Mouse (Mus musculus) activated CD4-positive, CD25-positive, alpha-beta regulatory T cell, adult 4 months (primary cell): ENCODE data around the gene Slit3. TPM values are rescaled to one million over a fixed set of nuclear protein-coding genes. Genes with fewer than 3 reads are reported as not detected.

Experiments used
- ATAC-seq: one replicate; pipeline ENCODE4 v1.8.0; 2017
- polyA plus RNA-seq, 2 experiments: library from polyadenylated mRNA; unstranded; fragments of 100-300 nt; shearing (Covaris generic); gene quantifications; one replicate each; pipeline ENCODE4 v1.2.1; 2017

Slit3 gene
- polyA plus RNA-seq = not detected

DNA sequence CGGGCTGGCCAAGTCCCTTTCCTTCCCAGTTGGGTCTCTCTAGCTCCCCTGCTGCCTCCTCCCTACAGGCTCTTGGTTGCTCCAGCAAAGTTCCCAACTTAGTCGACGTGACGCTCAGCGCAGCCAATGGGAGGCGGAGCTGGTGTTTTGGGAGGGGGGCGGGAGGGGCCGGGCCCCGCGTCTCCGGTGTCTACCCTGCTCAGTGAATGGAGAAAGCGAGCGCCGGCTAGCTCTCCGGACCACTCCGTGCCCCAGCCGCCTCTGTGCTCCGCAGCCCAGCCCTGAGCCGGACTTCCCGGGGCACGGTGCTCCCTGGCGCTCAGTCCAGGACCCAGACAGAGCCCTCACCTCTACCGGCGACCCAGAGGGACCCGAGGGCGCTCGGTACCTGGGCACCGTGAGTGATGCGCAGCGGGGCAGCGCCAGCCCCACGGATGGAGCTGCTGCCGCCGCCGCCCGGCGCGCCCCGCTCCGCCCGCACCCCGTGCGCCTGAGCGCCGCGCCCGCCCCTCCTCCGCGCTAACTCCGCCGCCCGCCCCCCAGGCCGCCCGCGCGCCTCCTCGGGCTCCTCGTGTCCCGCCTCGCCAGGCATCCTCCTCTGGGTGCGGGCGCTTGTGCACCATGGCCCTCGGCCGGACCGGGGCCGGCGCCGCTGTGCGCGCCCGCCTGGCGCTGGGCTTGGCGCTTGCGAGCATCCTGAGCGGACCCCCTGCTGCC, at the start of gene Slit3:
Gene Slit3, plus strand, starts transcription at position 331 of the 717 bp plus-strand sequence.
- no peak for ATAC-seq

DNA sequence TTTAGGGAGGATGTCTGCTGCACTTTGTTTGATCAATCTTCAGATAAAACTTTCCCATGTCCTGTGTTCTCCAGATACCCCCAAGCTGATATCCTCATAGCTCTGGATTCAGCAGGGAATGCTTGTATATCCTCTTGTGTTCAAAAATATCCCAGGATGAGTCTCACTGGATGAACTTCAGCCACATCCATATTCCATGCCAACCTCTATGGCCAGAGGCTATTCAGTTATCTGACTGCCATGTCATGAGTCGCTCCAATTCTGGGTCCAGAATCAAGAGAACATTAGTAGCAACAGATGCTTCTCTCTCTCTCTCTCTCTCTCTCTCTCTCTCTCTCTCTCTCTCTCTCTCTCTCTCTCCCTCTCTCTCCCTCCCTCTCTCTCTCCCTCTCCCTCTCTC, 49.6 kb upstream of the Slit3 start:
- no peak for ATAC-seq

DNA sequence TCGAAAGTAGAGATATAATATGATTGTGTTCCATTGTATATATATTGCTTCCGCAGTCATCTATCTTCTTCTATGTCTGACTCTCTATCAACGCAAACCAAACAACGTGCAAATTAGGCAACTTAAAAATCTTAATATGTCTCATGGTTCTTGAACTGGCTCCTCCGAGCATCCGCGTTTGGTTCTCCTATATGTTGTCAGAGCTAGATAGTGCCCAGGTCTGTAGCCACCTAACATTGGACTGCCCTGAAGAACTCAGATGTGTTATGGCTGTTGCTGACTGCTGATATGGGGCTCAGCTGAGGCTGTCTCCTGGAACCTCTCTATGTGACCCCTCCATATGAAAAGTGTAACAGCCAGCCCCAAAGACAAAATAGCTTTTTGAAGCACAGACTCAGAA, 45.6 kb upstream of the Slit3 start:
- ATAC-seq = no peak

DNA sequence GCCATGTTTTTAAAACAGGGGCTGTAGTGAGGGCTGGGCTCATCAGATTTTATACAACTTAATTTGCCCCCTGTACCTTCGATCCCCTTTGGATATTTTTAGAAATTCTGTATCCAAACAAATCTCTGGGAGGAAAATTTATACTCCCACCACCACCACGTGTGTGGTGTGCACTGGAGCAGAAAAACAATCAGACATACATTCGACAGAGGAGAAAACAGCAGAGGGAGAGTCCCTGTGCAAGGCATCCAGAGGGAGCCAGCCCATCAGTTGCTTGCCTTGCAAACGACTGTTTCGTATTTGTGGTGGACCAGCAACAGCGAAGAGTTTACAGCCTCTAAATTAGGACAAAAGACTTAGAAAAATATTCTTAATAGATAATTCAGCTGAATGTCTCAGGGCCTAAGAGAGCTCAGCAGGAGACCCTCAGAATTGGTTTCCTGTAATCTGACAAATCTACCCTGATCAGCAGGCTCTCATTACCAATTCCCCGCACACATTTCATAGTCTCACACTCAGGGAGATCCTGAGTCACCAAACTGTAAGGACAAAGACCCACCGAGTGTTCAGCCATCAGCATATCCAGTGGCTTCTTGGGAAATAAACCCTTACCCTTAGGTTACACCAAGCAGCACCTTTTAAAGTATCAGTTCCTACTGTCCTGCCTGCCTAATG, 40.4 kb upstream of the Slit3 start:
- no peak for ATAC-seq

DNA sequence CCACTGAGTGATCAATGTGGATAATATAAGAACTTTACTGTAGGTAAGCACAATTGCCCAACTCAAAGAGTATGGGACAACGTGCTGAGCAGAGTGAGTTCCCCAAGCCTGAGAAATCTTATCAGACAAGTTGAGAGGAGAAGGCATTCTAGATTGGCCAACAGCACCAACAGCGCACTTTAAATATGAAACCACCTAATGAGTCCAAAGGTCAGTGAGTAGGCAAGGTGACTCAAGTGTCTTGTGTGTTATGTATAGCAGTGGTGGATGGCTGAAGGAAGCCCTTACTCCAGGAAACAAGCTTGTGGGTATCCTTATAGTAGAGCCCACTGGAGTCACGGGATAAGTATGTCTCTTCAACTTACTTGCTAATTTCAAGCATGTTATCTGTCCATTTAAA, 38.7 kb upstream of the Slit3 start:
- ATAC-seq = no peak

DNA sequence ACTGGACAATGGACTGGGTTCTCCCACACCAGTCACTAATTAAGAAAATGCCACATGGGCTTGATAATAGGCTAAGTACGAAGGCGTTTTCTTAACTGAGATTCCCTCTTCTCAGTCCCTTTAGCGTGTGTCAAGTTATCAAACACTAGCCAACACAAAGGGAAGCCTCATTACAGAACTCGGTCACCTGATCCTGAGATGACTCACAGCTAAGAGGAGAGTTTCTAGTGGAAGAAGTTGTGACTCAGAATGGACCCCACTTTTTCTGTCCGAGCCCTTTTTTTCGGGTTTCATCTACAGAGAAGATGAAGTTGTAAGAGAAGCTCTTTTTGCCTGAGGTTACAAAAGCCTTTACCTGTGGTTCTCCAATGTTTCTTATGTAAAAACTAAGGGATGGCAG, 38.0 kb upstream of the Slit3 start:
- no peak for ATAC-seq

DNA sequence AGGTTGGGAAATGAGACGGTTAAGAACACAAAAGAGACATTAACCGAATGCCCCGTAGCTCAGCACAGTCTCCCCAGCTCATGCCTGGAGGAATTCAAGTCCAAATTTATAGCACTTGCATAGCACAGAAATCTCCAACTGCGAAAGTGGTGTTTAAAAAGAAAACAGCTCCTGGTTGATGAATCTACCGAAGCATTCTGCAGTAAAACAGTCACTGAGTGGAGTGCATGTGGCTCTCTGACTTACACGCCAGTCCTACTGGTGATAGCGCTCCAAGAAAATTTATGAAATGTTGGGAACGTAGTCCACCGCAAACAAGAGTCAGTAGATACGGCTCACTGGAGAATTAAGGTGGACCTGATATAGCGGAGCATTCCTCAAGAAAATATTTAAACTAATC, 35.7 kb upstream of the Slit3 start:
- ATAC-seq = no peak

DNA sequence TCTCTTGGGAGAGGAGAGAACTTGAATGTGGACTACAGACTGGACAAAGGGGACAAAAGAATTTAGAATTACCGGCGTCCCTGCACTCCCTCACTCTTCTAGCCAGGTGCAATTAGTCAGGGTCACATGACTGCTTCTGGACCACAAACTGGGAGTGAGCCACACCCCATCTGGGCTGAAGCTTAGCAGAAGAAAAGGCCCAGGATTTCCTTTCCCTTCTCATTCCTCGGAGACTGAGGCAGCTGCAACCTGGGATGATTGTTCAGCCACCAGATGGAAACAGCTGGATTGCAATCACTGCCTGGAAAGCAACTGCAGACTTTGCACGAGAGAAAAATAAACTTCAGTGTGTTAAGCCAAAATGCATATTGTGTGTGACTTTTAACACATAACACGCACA, 35.0 kb upstream of the Slit3 start:
- no peak for ATAC-seq

DNA sequence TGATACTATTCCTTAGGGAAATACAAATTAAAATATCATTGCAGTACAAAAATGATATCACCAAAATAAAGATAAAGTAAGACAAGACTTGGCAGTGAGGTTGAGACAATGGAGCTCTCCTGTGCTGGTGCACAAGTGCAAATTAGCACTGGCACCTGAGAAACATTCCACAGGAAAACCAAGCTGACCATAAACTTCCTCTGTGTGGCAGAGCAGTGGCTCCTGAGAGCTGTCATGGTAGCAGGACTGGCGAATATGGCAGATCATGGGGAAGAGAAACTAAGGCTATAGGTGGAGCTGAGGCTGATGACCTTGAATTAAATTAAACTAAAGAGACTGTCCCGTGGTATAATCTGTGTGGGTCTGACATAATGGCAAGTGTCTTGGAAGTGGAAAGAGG, 33.6 kb upstream of the Slit3 start:
- no peak for ATAC-seq

DNA sequence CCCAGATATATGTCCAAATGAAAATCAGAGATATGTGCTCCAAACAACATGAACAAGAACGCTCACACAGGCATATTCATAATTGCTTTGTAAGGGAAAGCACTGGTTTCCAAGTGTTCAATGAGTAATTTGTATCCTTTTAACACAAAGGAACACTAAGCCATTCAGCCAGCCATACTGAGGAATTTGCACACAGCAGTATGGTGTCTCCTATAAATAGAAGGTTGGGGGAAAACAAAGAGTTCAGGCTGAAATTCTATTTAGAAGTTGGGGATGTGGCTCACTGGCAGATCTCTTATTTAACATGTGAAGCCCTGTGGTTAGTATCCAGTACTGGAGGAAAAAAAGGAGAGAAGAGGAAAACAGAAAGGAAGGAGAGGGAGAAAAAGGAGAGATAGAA, 32.9 kb upstream of the Slit3 start:
- ATAC-seq = no peak

DNA sequence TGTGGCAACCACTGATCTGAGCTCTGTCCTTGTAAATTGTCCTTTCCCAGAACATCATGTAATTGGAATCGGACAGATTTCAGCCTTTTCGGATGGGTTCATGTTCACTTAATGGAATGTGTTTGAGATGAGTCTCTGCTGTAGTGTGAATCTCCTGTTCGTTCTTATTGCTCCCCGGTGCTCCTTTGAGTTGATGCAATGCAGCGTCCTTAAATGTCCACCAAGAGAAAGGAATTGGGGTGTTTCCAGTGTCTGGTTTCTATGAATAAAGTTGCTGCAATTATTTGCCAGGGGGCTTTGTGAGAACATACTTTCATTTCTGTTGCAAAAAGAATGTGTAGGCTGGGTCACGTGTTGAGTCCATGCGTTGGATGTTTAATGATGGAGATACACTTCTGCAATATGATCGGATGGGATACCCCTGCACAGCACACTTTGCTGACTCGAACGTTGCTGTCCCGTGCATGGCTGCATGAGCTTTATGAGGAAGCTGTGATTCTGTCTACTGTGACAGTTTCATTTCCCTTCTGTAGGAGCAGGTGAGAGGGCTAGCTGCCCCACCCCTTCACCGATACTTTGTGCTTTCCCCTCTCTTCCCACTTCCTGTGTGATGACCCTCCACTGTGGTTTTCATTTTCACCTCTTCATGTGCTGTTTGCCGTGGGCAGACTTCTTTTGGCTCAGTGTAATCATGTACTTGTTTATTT, 30.2 kb upstream of the Slit3 start:
- no peak for ATAC-seq

DNA sequence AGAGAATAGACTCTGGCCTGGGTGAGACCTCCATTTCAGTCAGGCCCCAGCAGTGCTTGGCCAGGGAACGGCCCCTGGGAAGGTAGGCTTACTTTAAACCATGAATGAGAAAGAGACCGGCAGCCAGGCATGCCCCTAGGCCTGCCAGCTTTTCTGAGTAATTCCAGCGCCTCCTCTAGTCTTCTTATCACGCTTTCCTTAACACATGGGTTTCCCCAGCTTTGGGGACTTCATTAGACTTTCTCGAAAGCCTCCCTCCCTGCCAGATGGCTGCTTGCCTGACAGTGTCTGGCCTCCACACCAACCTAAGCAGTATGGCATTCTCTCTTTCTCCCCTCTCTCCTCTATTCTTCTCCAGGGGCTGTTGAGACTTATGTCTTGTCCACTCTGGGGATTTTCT, 24.5 kb upstream of the Slit3 start:
- no peak for ATAC-seq

DNA sequence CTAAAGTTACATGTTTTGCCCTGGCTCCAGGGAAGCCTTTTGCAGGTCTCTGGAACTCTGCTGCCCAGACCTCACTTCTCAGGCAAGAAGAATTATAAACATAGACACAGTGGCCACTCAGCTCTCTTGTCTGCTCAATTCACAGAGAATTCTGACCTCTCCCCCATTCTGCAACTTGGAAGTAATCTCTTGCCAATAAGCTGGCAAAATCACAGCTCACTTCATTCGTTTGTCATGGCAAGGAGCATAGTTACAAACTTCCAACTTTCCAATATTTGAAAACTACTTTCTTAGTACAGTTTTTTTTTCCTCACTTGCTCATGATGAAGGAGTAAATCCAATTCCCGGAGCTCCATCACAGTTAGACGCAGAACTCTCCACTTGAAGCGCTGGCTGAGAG, 11.2 kb upstream of the Slit3 start:
- no peak for ATAC-seq

DNA sequence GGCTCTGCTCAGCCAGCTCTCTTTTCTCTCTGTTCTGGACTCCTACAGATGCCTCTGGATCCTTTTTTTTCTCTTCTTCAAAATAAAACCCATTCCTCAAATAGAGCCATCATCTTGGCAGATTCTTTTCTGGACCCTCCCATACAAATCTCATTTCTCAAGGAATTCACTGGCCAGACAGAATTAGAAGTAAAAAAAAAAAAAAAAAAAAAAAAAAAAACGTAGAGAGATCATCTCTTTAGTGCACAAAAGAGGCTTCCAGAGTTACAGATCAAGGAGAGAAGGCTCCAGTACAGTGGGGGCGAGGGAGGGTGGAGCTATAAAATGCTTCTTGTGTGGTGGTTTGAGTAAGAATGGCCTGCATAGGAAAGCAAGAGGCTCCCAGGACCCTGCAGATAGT, 10.2 kb upstream of the Slit3 start:
- ATAC-seq = no peak

DNA sequence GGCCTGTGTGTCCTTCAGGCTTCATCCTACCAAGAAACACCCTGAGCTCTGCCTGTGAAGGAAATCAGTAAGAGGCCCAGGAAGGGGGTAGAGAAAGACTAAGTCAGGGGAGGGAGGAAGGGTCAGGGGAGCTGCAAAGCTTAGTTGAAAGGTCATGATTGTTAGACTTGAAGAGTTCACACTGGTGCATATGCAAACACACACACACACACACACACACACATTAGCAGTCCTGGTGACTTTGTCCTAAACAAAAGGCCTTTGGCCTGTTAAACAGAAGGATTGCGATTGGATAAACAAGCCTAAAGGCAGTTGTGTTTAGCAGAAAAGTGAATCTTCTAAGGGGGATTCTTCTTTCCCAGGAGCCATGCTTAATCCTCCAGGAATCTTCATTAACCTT, 7.7 kb upstream of the Slit3 start:
- ATAC-seq = no peak

DNA sequence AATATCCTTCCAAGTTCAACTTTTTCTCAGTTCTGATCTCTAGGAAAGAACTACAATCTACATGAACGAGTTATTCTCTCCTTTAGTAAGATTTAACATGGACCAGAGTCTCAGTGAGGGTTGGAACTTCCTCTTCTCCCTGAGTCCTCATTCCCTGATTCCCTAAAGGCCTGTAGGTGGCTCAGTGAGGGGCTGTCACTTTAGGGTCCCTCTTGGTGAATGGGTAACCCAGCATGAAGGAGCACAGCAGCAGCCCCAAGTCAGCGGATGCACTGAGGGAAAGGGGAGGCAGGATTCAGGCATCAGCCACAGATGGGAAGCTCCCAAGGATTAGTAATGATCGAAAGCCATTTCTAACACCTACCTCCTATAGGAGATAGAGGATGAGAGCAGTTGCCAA, 4.6 kb upstream of the Slit3 start:
- ATAC-seq = no peak

DNA sequence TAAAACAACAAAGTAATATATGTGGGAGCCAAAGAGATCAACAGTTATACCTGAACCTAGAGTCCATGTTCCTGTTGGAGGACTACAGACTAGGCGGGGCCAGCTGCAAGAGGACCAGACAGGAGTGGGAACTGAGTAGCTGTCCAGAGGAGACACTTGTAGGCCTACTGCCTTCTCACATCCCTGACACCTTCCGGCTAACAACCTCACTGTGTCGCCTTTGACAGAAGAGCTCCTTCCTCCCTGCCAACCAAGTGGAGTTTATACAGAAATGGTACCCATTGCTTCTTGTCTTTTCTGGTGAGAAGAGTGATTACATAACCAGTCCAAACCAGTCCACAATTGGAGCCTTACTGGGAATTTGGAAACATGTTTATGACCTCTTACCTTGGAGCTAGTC, 3.2 kb upstream of the Slit3 start:
- ATAC-seq = no peak

DNA sequence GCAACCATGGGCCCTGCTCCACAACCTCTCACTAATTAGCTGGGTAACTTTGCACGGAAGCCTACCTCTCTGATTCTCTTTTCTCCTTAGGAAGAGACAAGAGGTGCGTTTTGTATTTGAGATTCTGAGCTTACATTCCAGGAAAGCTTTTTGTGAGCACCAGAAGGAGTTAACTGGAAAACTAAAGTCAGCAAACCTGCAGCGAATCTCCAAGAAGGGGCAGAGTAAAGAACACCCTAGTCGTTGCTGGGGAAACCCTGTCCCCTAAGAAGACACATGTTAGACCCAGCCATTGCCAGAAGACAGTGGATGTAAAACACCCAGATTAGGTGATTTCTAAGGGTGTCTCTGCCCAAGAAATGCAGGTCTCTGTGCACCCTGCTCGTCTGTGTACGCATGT, 2.3 kb upstream of the Slit3 start:
- no peak for ATAC-seq

DNA sequence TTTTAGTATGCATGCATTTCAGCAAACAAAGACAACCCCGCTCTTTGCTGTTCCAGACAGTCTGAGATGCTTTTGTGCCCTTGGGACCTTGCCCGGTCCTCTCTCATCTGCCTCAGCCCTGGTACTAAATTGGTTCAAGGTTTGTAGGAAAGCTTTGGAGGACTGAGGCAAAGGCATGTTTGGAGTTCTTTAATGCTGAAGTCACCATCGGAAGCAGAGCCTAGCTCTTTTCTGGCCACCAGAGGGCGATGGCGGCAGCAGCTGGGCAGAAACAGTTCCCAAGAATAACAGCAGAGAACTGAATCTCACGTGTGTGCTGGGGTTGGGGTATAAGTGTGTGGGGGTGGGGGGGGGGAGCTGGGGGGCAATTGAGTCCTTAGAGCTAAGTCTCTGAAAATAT, 1.7 kb upstream of the Slit3 start:
- no peak for ATAC-seq

DNA sequence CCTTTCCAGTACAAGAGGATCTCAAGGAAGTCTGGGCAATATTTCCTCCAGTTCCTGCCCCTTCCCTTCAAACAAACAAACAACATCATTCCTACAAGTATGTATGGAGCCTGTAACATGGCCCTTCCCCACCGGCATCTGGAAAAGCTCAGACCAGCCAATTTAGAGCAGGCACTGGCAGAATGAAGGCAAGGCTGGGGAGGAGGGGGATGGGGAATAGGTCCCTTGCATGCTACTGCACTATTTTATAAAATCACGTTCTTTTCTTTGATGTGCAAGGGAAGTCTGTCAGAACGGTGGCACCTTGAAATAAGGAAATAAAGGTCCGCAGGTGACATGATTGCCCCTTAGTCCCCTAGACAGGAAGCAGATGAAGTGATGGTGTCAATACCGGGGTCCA, 948 bp upstream of the Slit3 start:
- no peak for ATAC-seq

DNA sequence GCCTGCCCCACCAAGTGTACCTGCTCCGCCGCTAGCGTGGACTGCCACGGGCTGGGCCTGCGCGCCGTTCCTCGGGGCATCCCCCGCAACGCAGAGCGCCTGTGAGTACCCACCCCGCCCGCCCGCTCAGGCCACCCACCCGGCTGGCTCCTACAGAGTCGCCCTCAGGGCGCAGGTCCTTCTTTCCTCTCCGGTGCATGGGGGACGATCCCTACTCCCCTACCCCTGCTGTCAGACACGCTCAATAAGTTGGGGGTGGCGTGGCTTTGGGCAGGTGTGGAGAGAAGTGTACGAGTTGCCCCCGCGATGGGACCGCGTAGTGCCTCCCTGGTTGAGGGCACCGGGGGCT, 561 bp downstream of the Slit3 start:
- ATAC-seq = no peak

DNA sequence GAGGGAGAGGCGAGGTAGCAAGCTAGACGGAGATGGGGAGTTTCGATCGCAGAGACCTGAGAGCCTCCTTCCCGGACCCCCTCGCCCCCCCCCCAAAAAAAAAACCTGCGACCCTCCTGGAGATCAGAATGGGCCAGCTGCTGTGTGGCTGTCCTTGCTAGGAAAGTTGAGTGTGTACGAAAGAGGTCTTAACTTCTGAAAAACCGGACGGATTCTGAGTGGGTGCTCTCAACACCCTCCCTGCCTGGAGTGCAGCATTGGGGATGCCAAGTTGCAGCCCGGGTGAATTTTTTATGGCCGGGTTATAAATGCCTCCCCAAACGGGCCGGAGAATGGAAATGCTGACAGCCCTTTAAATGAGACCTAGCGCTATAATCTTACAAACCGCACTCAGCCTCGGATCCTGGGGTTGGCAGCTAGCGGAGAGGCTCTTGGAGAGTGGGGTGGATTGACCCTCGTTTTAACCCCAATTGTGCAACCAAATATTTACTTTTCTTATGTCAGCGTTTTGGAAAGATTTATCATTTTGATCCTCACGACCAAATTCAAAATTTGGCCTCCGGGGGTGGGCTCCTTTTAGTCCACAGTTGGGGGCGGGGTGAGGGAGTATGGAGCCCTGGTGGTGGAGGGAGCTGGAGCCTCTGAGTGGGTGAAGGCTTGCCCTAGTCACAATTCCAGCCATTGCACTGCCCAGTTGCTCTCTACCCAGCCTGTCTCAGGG, 1.2 kb downstream of the Slit3 start:
- no peak for ATAC-seq

DNA sequence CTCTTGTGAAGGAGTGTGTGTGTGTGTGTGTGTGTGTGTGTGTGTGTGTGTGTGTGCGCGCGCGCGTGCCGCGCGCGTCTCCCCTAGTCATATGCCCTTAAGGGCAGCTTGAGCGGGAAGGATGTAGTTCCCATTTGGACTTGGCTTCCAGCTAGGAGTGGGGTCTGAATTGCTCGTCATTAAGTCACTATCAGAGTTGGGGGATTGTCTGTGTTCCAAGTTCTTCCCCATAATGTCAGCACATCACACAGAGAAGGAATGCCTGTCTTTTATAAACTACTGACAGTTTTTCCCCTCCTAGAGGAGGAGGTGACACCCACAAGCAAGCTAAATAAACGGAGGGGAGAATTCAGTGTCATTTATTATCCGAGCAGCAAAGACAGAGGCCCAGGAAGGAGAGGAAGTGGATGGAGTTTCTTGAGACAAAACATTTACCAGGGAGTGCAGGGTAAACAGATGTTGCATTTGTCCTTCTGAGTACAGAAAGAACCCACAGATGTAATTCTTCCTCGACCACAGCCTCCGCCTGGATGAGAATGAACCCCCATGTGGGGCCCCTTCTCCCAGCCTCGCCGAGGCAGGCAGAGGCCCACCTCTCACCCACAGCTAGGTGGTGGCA, 3.6 kb downstream of the Slit3 start:
- ATAC-seq = no peak
